Mouse (Mus musculus): ENCODE data around the gene Scn2a.

Scn2a gene

DNA sequence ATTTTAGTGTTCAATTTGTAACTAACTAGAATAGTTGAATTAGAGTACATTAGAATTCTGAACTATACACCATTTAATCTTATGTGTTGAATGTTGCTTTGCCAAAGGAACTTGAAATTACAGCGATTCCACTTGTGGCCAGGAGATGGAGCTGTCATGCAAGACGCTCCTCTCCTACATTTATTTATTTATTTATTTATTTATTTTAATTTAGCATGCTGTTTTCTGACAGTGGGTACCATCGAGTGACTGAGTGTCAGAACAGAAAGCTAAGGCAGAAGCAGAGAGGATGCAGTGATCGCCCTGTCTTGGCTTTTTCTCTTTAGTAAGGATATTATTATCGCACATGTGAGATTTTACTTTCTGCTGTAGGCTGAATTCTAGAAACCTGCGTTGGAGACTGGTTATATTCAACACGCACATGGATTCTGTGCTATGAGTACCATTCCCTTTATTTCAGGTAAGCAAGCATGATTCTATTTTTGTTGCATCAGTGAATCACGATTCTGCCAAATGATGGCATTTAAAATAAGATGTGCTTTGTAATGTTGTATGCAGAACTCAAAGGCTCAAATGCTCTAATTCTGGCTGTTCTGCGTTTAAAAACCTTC lies at the start of gene Scn2a:
Scn2a (plus strand) TSS at position 216 of the 611 bp plus-strand sequence.
- peak in 1 of 2 experiments; percentile 46 for DNase-seq (ENCODE audit: low spot score in 2 of 2)

DNA sequence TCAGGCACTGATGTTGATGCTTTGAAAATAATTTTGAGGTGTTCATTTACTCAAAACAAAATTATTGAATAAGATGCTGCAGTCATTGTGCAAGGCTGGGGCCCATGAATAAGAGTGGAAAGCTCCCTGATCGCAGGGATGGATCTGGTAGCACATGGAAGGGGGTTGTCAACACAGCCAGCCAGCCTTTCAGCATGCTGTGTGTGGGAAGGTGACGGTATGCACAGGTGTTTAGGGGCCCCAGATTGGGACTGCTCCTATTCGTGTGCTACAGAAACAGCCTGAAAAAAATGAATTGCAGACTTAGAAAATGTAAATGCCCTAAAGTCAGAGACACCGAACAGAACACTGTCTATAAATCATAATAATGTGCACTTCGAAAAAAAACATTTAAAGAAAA lies 32.9 kb upstream of the Scn2a start:
- no peak for DNase-seq (ENCODE audit: low spot score in 2 of 2)

DNA sequence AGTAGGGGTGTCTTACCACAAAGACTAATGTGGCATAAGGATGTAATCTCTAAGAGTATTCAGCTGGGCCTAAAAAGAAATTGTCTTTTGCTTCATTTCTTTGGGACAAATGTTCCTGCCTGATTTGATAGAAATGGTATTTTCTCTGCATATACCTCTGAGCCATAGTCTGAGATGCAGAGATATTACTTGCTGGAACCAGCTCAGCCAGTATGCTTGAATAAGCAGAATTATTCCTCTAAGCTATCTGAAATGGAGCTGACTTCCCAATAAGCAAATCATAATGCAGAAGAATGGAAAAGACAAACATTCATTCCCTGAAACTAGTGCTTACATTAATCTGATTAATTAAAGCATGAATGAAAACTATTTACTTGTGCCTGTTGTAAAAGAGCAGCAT lies 12.8 kb upstream of the Scn2a start:
- DNase-seq (ENCODE audit: low spot score in 2 of 2) = no peak

DNA sequence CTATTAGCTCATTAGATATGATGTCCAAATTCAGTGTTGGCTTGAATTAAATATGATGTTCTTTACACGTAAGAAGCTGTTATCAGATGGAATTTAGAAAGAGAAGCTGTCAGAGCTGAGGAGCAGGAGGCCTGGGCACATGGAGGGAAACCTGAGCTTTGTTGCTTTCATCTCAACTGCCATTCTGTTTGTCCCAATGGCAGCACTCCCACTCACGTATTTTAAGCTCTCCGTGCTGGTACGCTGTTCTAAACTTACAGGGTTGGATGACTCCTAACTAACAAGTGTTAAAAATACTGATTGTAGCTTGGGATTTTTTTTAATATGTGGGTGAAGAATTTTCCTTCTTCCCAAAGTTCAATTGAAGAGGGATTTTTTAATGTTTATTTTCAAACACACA lies 8.7 kb upstream of the Scn2a start:
- DNase-seq (ENCODE audit: low spot score in 2 of 2) = no peak

DNA sequence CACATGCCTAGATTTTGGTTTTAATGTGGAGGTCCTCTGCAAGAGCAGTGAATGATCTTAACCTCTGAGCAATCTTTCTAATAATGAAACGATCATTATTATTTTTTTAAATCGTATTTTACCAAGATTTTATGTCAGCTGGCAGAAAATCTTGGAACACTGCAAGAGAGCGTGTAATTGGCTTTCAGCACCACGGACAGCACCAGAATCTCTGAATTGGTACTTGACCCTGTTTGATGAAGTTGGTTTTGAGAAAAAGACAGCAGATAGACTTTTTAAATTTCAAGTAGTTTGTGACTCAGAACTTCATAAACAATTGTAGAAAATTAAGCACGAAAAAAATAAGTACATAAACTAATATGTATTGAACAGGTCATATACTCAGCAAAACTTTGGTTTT lies 790 bp upstream of the Scn2a start:
- DNase-seq (ENCODE audit: low spot score in 2 of 2) = no peak

DNA sequence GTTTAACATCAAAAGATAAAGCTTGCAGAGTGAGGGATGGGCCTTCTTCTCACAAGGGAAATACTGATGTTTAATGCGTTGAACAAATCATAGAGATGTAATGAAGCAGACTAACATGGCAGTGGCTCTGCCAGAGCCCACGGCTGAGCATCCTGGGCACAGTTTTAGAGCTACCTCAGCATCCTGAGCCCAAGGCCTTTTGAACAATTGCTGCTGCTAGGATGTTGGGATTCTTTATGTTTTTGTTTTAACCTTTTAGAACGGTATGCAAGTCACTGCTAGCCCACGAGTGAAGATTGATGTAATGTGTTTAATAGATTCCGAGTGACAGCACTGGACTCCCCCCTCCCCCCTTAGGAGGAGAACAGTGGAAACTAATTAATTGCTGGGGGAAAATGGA lies 683 bp downstream of the Scn2a start:
- no peak for DNase-seq (ENCODE audit: low spot score in 2 of 2)

DNA sequence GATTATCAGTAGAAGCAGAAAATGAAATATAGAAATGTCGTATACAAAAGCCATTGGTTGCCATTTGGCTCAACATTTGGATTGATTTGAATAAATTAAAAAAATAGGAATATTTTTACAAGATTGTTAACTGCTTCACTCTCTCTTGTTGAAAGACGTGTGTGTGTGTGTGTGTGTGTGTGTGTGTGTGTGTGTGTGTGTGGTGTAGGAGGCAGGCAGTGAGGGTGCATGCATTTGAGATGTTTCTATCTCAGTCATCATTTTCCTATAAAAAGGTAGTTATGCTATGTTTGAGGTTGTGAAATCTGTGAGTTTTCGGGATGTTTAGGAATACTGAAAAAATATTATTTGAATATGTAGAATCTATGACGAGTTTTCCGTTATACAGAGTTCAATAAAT lies 1.3 kb downstream of the Scn2a start:
- no peak for DNase-seq (ENCODE audit: low spot score in 2 of 2)

DNA sequence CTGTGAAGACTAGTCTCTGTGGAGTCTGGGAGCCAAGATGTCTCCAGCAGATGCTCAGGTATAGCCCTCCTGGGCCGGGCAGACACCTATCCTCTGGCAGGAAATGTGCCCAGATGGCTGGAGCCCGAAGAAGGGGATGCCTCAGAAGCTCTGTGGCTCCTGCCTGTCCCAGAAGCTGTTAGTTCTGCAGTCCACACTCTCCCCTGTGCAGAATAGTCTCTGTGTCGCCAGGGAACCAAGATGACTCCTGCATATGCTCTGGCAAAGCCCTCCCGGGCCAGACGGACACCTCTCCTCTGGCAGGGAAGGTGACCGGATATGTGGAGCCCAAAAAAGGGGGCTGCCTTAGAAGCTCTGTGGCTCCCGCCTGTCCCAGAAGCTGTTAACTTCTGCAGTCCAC lies 32.1 kb downstream of the Scn2a start:
- DNase-seq (ENCODE audit: low spot score in 2 of 2) = no peak

DNA sequence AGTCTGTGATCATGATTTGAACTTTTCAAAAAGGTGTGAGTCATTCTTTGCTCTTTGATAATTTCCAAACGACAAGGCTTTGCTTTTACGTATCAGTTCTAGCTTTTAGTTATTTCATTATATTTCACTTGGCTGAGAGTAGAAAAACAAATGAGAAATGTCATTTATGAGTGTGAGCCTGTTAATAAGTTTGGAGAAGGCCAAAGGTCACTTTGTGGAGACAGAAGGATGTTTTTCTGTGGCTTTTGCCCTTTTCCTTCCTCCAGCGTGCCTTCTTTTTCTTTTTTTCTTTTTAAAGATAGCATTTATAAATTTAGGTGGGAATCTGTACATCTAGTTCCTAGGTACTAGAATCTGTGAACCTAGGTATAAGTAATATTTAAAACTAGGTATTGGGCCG lies 36.5 kb downstream of the Scn2a start:
- no peak for DNase-seq (ENCODE audit: low spot score in 2 of 2)

DNA sequence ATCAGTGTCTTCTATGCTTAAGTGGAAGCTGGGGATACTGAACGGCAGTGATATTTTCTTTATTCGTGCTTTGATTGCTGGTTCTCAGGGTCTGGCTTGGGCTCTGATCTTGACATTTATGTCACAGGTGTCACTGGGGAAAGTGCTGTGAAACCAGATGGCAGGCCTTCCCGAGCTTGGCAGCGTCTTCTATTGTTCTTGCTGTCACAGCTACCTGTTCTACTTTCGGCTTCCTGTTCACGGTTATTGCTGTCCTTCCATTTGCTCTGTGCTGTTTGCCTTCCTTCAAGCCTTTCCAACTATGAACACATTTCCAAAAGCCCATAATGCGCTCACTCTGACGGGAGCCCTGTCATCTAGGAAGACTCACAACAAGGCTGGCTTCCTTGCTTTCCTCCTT lies 37.9 kb downstream of the Scn2a start:
- DNase-seq (ENCODE audit: low spot score in 2 of 2) = no peak

DNA sequence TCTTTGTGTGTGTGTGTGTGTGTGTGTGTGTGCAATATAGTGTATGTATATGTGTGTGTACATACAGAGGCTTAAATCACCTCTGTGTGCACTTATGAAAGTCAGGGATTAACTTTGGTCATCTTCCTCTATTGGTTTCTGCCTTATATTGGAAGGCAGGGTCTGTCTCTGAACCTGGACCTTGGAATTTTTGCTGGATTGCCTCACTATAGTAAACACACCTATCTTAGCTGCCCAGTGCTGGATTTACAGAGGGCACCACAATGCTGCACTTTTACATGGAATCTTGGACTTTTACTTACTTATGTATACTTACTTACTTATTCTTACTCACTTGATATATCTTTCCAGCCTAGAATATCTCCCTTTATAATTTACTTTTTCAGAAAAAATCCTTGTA lies 43.3 kb downstream of the Scn2a start:
- DNase-seq (ENCODE audit: low spot score in 2 of 2) = no peak

DNA sequence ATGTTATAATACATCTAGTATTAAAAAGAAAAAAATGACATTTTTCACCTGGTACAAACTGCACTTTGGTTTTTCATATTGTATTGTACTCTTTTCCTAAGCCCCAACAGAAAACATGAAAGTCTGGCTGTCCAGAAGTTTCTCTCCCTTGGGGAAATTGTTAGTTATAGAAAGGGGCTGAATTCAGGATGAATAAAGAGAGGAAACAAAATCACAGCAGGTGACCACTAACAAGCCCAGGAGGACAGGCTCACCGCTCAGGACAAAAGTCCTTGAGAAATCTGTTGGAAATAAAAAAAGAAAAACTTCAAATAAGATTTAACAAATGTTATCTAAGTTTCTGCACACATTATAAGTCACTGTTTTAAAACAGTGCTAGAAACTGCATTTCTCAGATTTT lies 43.9 kb downstream of the Scn2a start:
- no peak for DNase-seq (ENCODE audit: low spot score in 2 of 2)

DNA sequence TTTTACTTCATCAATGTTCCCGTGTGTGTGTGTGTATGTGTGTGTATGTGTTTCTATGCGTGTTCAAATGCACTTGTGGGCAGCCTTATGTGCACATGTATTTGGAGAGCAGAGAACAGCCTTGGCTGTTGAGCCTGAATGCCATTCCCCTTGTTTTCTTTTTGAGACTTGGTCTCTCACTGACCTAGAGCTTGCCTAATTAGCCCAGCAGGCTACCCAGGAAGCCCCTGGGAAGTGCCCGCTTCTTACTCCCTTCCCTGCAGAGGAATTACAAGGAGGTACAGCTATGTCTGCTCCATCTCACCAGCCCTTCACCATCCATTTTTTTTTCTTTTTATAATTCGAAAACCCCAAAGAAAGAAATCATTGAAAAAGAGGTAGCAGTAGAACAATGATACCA lies 44.6 kb downstream of the Scn2a start:
- DNase-seq (ENCODE audit: low spot score in 2 of 2) = no peak

DNA sequence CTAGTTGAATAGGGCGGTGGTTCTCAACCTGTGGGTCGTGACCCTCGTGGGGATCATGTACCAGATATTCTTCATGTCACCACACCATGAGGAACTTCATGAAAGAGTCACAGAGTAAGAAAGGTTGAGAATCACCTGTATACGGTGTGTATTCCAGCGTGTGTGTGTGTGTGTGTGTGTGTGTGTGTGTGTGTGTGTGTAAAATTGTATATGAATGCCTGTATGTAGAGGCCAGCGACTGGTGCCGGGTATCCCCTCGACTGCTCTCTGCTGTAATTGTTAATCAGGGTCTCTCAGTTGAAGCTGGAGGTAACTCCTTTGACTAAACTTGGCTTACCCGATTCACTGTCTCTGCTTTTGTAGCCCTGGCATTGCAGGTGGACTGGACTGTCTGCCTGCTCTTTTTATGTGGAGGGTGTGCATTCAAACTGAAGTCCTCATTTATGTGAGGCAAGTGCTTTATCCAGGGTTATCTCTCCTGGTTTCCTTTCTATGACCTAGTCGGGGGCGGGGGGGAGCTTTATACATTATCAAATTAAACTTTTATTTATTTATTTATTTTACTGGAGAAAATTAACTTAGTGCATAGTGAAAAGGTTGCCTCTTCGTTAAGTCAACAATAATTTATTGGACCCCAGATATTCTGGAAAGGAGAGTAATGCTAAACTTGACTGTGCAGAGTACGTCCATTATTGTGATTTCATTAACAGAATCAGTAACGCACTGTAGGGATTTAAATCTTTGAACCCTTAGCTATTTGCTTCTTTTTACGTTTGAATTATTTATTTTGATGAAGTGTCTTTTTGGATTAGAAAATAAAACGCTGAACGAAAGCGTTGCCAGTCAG lies 47.2 kb downstream of the Scn2a start:
- no peak for DNase-seq (ENCODE audit: low spot score in 2 of 2)

DNA sequence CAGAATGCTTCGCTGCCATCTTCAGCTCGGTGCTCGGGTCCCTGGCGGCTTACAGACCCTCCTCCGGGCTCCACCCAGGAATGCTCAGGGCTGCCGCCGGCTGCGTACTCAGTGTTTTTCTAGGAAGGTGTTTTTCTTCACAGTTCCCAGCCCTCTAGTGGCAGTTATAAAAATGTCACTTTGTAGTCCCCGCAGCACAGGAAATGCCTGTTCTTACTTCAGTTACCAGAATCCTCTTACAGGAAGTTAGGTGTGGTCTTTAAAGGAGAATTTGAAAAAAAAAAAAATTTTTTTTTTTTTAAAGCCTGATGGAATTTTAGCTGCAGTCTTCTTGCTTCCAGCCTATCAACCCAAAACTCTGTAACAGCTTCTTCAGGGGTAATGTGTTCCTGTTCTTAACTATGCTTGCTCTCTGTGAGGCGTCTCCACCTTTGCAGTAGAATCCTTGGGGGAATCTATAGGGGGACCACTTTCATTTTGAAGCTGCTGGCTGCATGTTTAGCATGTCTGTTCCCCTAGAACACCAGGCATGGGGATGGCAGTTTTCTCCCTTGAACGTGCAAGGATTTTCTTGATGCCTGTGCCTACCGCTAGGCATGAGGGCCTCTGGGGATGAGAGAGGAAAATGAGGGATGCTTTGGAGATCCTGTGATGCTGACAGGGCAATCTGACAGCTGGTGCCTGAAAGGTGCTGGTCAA lies 48.0 kb downstream of the Scn2a start:
- DNase-seq (ENCODE audit: low spot score in 2 of 2) = peak; percentile 81 to 82

DNA sequence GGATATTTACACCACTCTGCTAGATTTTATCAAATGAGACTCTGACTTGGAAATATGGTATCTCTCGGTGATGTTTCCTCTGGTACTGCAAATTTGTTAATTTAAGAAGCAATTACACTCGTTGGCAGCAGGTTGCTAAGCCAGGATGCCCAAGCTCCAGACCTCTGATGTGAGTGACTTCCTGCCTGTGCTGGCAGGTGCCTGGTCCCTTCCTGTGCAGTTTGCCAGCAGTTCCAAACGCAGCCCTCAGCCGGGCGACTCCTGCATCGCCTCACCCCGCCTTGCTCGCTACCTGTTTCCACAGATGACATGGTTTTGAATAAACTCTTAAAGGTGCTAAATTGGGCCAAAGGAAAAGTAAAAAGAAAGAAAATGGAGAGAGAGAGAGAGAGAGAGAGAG lies 49.0 kb downstream of the Scn2a start:
- peak; percentile 17 to 18 for DNase-seq (ENCODE audit: low spot score in 2 of 2)

DNA sequence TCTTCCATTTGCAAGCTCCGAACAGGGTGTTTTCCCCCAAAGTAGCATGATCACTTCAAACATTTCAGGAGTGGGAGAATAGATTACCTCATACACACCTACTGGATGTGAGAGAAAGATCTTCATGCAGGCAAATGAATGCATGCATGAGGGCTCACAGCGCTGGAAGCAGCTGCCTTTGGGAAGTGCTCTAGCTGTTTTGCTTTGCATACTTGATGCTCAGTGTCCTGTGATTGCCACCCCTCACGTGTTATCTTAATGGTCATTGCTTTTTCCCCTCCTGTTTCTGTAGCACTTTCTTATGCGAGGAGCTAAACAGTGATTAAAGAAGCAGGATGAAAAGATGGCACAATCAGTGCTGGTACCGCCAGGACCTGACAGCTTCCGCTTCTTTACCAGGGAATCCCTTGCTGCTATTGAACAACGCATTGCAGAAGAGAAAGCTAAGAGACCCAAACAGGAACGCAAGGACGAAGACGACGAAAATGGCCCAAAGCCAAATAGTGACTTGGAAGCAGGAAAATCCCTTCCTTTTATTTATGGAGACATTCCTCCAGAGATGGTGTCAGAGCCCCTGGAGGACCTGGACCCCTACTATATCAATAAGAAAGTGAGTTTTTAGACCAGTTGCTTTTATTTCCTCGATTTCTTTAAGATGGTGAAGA lies 49.7 kb downstream of the Scn2a start:
- no peak for DNase-seq (ENCODE audit: low spot score in 2 of 2)

DNA sequence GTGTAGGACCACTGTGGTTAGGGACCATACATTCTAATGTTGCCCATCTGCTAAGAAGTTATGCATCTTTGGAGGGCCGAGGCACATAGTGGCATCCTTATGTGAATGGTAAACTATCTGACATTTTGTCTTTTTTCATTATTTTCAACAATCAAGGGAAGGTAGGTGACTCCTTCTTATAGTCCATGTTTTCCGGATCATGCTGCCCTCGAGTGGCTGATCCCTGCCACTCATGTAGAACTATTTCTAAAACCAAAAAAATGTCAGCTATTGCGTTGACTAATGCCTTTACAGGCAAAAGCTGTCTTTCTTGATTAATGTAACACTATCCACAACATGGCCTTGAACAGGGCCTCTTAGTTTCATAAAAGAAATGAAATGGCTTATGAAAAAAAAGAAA lies 59.0 kb downstream of the Scn2a start:
- no peak for DNase-seq (ENCODE audit: low spot score in 2 of 2)

DNA sequence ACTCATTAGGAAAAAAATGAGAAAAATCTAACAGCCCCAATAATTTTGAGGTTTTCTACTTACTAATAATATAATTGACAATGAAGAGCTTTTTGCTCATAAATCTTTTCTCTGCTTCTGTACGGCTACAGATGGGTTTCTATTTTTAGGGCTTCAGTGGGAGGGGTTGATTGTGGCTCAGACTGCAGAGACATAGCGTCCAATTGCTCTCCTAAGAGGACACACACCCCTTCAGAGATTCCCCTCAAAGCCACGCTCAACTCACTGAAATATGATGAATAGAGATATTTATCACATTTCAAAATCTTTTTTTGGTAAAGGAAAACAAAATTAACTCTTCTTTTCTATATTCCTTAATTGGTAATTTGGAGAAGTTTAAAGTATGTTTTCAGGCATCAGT lies 64.6 kb downstream of the Scn2a start:
- DNase-seq (ENCODE audit: low spot score in 2 of 2) = no peak

DNA sequence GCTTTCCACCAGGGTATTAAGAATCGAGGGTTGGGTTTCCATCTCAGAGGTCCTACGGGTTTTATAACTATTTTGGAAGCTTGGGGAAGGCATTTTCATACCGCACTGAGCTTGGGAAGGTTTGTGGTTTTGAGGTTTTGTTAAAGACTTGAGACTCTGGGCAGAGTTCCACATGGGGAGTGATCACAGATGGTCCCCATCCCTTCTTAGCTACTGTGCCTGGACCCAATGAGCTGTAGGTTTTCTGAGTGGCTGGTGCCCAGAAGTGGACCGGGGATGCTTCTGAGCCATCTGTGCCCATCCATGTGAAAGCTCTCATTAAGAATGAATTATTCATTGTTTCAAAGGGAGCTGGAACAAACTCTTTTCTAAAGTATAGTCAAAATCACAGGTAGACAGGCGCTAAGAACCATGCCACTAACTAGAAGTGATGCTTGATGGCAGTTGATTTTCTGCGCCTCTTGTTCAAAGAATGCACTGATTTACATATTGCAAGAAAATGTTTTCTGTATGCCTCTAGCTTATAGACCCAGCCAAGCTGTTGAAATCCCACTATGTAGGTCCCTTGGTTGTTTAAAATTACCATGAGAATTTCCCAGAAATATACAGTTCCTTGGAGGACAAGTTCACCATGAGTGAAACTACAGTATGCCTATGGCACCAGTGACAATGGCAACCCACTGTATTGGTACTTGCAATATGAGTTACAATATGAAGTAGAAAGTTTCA lies 70.0 kb downstream of the Scn2a start:
- peak; percentile 29 to 59 for DNase-seq (ENCODE audit: low spot score in 2 of 2)

DNA sequence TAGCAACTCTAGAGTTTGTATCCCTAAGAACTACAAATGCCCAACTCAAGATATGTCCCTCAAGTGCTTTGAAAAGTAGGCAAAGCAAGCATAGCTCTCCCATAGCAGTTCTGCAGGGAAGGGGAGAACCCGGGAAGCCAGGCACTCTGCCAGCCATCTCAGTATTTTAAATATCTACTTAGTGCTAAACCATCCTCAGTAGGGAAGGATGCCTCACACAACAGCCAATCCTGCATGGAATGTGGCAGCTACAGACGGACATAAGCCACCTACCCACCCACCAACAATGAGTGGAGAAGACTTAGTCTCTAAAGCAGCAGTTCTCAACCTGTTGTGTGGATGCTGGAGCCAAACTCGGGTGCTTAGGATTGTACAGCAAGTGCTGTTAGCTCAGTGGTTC lies 73.9 kb downstream of the Scn2a start:
- DNase-seq (ENCODE audit: low spot score in 2 of 2) = no peak

DNA sequence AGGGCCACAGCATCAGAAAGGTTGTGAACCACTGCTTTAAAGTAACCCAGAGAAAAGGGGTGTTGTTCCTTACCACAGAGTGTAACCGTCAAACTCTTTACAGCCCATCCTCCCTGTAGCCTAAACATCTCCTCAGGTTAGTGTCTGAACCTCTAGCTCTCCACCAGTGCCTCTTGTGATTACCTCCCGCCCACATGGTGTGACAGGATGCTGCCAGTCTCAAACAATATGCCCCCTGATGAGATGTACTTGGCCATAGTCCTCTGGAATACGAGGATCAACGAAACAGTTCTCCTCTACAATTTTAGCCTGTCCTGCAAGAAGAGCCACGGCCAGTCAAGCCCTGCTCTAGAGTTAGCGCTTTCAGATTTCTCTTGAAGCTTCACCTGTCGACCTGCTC lies 74.5 kb downstream of the Scn2a start:
- DNase-seq (ENCODE audit: low spot score in 2 of 2) = no peak
